Mouse (Mus musculus): ENCODE measurements at regions not wholly inside any gene's neighbourhood (a gene's known extent, or its start where the extent isn't known, plus 50 kb on each side); places are given as distances from the start of the nearest gene placed in this dataset.

DNA sequence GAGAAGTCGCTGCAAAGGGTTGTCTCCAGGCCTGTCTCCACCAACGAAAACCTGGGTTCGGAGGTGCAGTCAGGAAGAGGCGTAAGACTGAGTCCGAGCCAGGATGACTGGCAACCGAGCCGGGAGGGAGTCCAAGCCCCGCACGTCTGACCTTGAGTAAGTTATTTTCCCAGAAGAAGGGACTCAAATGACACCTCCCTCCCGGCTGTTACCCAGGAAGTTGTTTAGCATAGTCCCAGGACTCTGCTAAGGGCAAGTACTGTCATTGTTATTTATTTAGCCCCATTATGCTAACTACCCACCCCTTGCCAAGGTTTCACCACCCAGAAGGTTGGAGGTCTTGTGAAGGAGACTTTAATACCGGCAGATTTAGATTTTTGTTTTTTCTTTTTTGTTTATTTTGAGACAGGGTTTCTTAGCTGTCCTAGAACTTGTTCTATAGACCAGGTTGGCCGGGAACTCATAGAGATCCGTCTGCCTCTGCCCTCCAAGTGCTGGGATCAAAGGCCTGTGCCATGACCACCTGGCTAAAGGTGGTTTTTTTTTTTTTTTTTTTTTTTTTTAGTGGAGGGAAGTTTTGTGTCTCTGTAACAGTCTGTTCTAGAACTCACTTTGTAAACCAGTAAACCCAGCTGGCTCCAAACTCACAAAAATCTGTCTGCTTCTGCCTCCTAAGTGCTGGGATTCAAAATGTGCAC is 107.8 kb downstream of the Sox2 start:
- TF ChIP-seq CTCF (IDR thresholded peaks at IDR 0.05; ENCODE audit: low read depth, low read length) (no peak), POLR2A (IDR thresholded peaks at IDR 0.05; ENCODE audit: extremely low read depth, insufficient read depth, low read length) (no peak)
